Mouse (Mus musculus) megakaryocyte progenitor cell, adult 5-6 weeks (primary cell): ENCODE data around the gene Igfals. TPM values are rescaled to one million over a fixed set of nuclear protein-coding genes. Genes with fewer than 3 reads are reported as not detected.
A peak's percentile ranks its signal among the peaks of the same experiment; 100 is the strongest.

Source experiments
- ATAC-seq: replicated peaks from 2 replicates; pipeline ENCODE4 v1.8.0; 2016; ENCODE audit warnings: mild to moderate bottlenecking, moderate TSS enrichment, inconsistent platforms; ENCODE audit not compliant: poor library complexity
- total RNA-seq, 2 experiments: library from RNA; stranded (forward) in 1 of 2; stranded (reverse) in 1 of 2; fragments of 157-497, 149-512 nt in 1 of 2; fragments of 200-1000 nt in 1 of 2; gene quantifications; 2 replicates each; pipeline versions ENCODE4 v1.2.3 to v1.2.4; 2015 to 2017

Gene Igfals
- total RNA-seq, 2 experiments from 2014 or later: not detected

- ATAC-seq: no peak
Observed at GRCm38 (mm10) chr17:24893276-24893675, 27.5 kb downstream of the Igfals start.

GRCm38 (mm10) chr17:24894061-24894994 lies 28.5 kb downstream of the Igfals start:
- peak; percentile 21; the same call in 1 of the 2 replicates for ATAC-seq

GRCm38 (mm10) chr17:24894995-24895547 lies 29.3 kb downstream of the Igfals start, which contains the start of the genes Eme2 and Mrps34:
Gene Eme2 (minus strand): TSS chr17:24895087.
Gene Mrps34 (plus strand): TSS chr17:24895116.
- ATAC-seq: peak; percentile 72

- no peak for ATAC-seq
Observed at GRCm38 (mm10) chr17:24895571-24896240, 29.9 kb downstream of the Igfals start.

GRCm38 (mm10) chr17:24896241-24896992 lies 30.6 kb downstream of the Igfals start, which contains the start of gene Nme3:
Gene Nme3 (plus strand): TSS chr17:24896500.
- peak; percentile 59 for ATAC-seq

GRCm38 (mm10) chr17:24896993-24897269 lies 31.1 kb downstream of the Igfals start:
- no peak for ATAC-seq

- no peak for ATAC-seq
Observed at GRCm38 (mm10) chr17:24897600-24897999, 31.8 kb downstream of the Igfals start.

GRCm38 (mm10) chr17:24898041-24898854 lies 32.5 kb downstream of the Igfals start:
- ATAC-seq: no peak

- no peak for ATAC-seq
Observed at GRCm38 (mm10) chr17:24899153-24899552, 33.4 kb downstream of the Igfals start.

- ATAC-seq: no peak
Observed at GRCm38 (mm10) chr17:24900014-24900413, 34.2 kb downstream of the Igfals start.

- ATAC-seq: no peak
Observed at GRCm38 (mm10) chr17:24902124-24902523, 36.3 kb downstream of the Igfals start.

GRCm38 (mm10) chr17:24902671-24903474 lies 37.1 kb downstream of the Igfals start:
- ATAC-seq: peak; percentile 93

GRCm38 (mm10) chr17:24903767-24904166 lies 38.0 kb downstream of the Igfals start:
- ATAC-seq: no peak

GRCm38 (mm10) chr17:24907591-24907990 lies 41.8 kb downstream of the Igfals start:
- no peak for ATAC-seq

- no peak for ATAC-seq
Observed at GRCm38 (mm10) chr17:24913984-24914383, 48.2 kb downstream of the Igfals start.

- ATAC-seq: no peak
Observed at GRCm38 (mm10) chr17:24923246-24923645, 57.4 kb downstream of the Igfals start.

- no peak for ATAC-seq
Observed at GRCm38 (mm10) chr17:24929506-24929905, 63.7 kb downstream of the Igfals start.
